In the genomic region with DNA sequence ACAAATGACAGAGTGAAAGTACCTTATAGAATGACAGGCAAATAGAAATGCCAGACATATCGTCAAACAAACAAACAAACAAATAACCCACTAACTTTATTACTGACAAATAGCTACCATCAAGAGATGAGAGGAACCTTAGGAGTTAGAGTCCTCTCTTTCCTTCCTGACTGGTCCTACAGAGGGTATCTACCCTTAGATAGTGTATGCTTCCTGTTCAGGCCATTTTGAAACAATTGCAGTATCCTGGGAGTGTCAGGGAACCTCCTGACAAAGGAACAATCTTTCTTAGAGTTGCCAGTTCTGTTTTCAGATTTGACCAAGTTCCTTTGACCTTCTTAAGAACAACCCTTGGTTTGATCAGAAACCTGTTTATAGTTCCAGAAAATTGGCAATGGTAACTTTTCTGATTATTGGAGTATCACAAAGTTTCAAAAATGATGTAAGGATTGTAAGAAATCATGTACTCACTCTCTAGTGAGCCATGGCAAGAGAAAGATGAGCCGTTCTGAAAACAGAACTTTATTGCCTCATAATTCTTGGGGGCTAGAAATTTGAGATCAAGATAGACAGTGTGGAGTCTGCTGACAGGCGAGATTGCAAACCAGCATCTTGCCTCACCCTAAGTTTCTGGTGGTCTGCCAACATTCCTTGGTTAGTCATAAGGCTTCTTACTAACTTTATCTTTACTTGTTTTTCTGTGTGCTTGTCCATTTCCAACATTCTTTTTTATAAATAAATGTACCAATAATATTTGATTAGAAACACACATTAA, we compare ENCODE assay signal across 9 mouse cellular contexts.
A peak's percentile ranks its signal among the peaks of the same experiment; 100 is the strongest.
DNase-seq lines count a peak whose midpoint lies in the region; ATAC-seq and TF ChIP-seq lines count a peak whose summit lies in the region.
"Had no signal": no experiment of that assay in that cellular context is flagged by ENCODE, and none has a peak within 500 bp of the region (broad histone marks: within the 10 kb centered on the region; RNA-seq: fewer than 3 reads in every experiment).

No protein-coding gene starts in this region.

- H3K9ac ChIP-seq in kidney, postnatal 0 days (ENCODE audit: low read depth, low read length) = no peak overlapping the region
- H3K9ac ChIP-seq in lung, postnatal 0 days (replicated peaks; ENCODE audit: low read depth) = no peak overlapping the region
- no peak overlapping the region for H3K9ac ChIP-seq in liver, postnatal 0 days (replicated peaks)
- no peak overlapping the region for H3K9ac ChIP-seq in forebrain, embryonic 13.5 days

- TF ChIP-seq CTCF in kidney, postnatal 0 days (IDR thresholded peaks at IDR 0.05; ENCODE audit: low read depth) = no peak
- no peak for TF ChIP-seq CTCF in lung, postnatal 0 days (IDR thresholded peaks at IDR 0.05)
- TF ChIP-seq CTCF in liver, postnatal 0 days (IDR thresholded peaks at IDR 0.05; ENCODE audit: low read depth) = no peak

- 0 out of 2 replicates have a peak, but pooled peaks have one; percentile 8 for TF ChIP-seq EP300 in lung, postnatal 0 days (IDR thresholded peaks at IDR 0.05)
- no peak for TF ChIP-seq EP300 in liver, postnatal 0 days (IDR thresholded peaks at IDR 0.05; ENCODE audit: low read depth)

- no peak overlapping the region for H3K4me2 ChIP-seq in kidney, postnatal 0 days (ENCODE audit: low read length)
- no peak overlapping the region for H3K4me2 ChIP-seq in lung, postnatal 0 days (replicated peaks; ENCODE audit: low read depth, low read length)
- no peak overlapping the region for H3K4me2 ChIP-seq in liver, postnatal 0 days (ENCODE audit: low read depth, low read length)
- no peak overlapping the region for H3K4me2 ChIP-seq in forebrain, embryonic 13.5 days

- H3K27me3 ChIP-seq in kidney, postnatal 0 days (ENCODE audit: insufficient read depth, low read length) = no peaks in the 10 kb centered on the region
- H3K27me3 ChIP-seq in lung, postnatal 0 days (replicated peaks; ENCODE audit: insufficient read depth, low read length) = no peaks in the 10 kb centered on the region
- no peaks in the 10 kb centered on the region for H3K27me3 ChIP-seq in liver, postnatal 0 days (ENCODE audit: insufficient read depth, low read length)
- no peaks in the 10 kb centered on the region for H3K27me3 ChIP-seq in forebrain, embryonic 13.5 days

- H3K4me1 ChIP-seq in kidney, postnatal 0 days (replicated peaks; ENCODE audit: insufficient read depth, low read length) = no peaks in the 10 kb centered on the region
- H3K4me1 ChIP-seq in lung, postnatal 0 days (ENCODE audit: insufficient read depth, low read depth, low read length) = no peaks in the 10 kb centered on the region
- H3K4me1 ChIP-seq in liver, postnatal 0 days (ENCODE audit: insufficient read depth) = no peaks in the 10 kb centered on the region
- H3K4me1 ChIP-seq in forebrain, embryonic 13.5 days = no peaks in the 10 kb centered on the region

- H3K4me3 ChIP-seq in kidney, postnatal 0 days (replicated peaks; ENCODE audit: low read depth, low read length) = no peak overlapping the region
- H3K4me3 ChIP-seq in lung, postnatal 0 days (ENCODE audit: low read depth, low read length) = no peak overlapping the region
- no peak overlapping the region for H3K4me3 ChIP-seq in liver, postnatal 0 days (ENCODE audit: low read depth, low read length)
- no peak overlapping the region for H3K4me3 ChIP-seq in forebrain, embryonic 13.5 days

- ATAC-seq in kidney, postnatal 0 days (replicated peaks; ENCODE audit: low FRiP score, low read depth) = no peak
- ATAC-seq in common myeloid progenitor, adult 5-6 weeks (replicated peaks; ENCODE audit: low read depth, poor library complexity, severe bottlenecking) = peak; percentile 78
- ATAC-seq in lung, postnatal 0 days = peak; percentile 25; the same call in 1 of the 2 replicates
- ATAC-seq in liver, postnatal 0 days = no peak
- ATAC-seq in forebrain, embryonic 13.5 days = no peak
- ATAC-seq: forebrain, embryonic 14.5 days had no signal

- WGBS in kidney, postnatal 0 days = 39% methylated on average over 3 of the region's 3 CpGs
- 56% methylated on average over 3 of the region's 3 CpGs for WGBS in lung, postnatal 0 days
- 52% methylated on average over 3 of the region's 3 CpGs for WGBS in liver, postnatal 0 days (ENCODE audit: insufficient replicate concordance)
- 85% methylated on average over 3 of the region's 3 CpGs for WGBS in forebrain, embryonic 13.5 days

- no peaks in the 10 kb centered on the region for H3K36me3 ChIP-seq in kidney, postnatal 0 days (ENCODE audit: insufficient read depth, low read length)
- no peaks in the 10 kb centered on the region for H3K36me3 ChIP-seq in lung, postnatal 0 days (ENCODE audit: insufficient read depth, low read length)
- no peaks in the 10 kb centered on the region for H3K36me3 ChIP-seq in liver, postnatal 0 days (replicated peaks; ENCODE audit: insufficient read depth, low read length)
- H3K36me3 ChIP-seq in forebrain, embryonic 13.5 days (ENCODE audit: poor library complexity, severe bottlenecking) = no peaks in the 10 kb centered on the region

- no peaks in the 10 kb centered on the region for H3K9me3 ChIP-seq in kidney, postnatal 0 days (replicated peaks; ENCODE audit: low read length)
- H3K9me3 ChIP-seq in lung, postnatal 0 days (ENCODE audit: low read length) = no peaks in the 10 kb centered on the region
- H3K9me3 ChIP-seq in liver, postnatal 0 days (ENCODE audit: low read length) = no peaks in the 10 kb centered on the region
- H3K9me3 ChIP-seq in forebrain, embryonic 13.5 days (replicated peaks) = no peaks in the 10 kb centered on the region

- H3K27ac ChIP-seq in kidney, postnatal 0 days = no peak overlapping the region
- H3K27ac ChIP-seq in lung, postnatal 0 days (ENCODE audit: low read length) = no peak overlapping the region
- no peak overlapping the region for H3K27ac ChIP-seq in liver, postnatal 0 days (ENCODE audit: low read depth)
- H3K27ac ChIP-seq in forebrain, embryonic 13.5 days = no peak overlapping the region

- peak; percentile 61 for DNase-seq in kidney, postnatal 0 days (ENCODE audit: low spot score)
- no peak for DNase-seq in kidney, adult 18-20 months
- peak; percentile 59 for DNase-seq in Muller cell, postnatal 12 days (ENCODE audit: inconsistent ontology term)
- peak; percentile 69 for DNase-seq in lung, postnatal 0 days (ENCODE audit: low spot score)
- DNase-seq in liver, postnatal 0 days = no peak
- no peak for DNase-seq in cerebellum, adult 11-12 months

Comparison
In these comparisons a context has a peak if more than half of its experiments do, and no peak if none do; other contexts are left out.
1. DNase-seq: peak in kidney, postnatal 0 days (single experiment), Muller cell, postnatal 12 days (single experiment) and lung, postnatal 0 days (single experiment); none in kidney, adult 18-20 months (single experiment), liver, postnatal 0 days (single experiment) and cerebellum, adult 11-12 months (single experiment).
2. ATAC-seq: peak in common myeloid progenitor, adult 5-6 weeks (single experiment) and lung, postnatal 0 days (single experiment); none in kidney, postnatal 0 days (single experiment), liver, postnatal 0 days (single experiment) and forebrain, embryonic 13.5 days (single experiment).